Mouse (Mus musculus): Measurements from ENCODE around the gene Gm28635.
A peak's percentile ranks its signal among the peaks of the same experiment; 100 is the strongest.

GRCm38 (mm10) chr2:84617637-84618515 is 60.0 kb downstream of the Gm28635 start:
- TF ChIP-seq CTCF (IDR thresholded peaks at IDR 0.05; ENCODE audit: borderline replicate concordance, insufficient read depth, low read depth, low read length) (peak; percentile 48; the same call in 1 of the 2 replicates), POLR2A (IDR thresholded peaks at IDR 0.05; ENCODE audit: borderline replicate concordance, insufficient read depth, low read length) (no peak)
